Mouse (Mus musculus): ENCODE results near the gene Dyrk2. TPM values are rescaled to one million over a fixed set of nuclear protein-coding genes. Genes with fewer than 3 reads are reported as not detected.
A peak's percentile ranks its signal among the peaks of the same experiment; 100 is the strongest.

Dyrk2 gene
- polyA plus RNA-seq, 1 experiment from 2014 or later: 16.7 TPM

DNA sequence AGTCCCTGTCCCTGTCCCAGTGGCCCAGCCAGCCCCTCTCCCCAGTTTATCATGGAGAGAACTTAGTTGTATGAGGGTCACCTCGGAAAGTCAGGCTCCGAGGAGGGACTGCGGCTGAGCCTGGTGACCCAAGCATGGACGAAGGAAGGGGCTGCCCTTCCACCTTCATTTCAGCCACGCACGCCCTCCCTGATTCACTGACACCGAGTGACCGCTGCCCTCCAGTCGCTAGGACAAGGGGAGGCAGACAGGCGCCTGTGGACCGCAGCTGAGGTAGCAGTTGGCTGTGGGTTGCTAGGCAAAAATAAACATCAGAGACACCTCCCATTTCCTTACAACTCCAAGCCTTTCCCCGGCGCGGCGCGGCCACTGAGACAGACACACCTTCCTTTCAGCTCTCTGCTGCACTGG is 413 bp downstream of the Dyrk2 start:
- peak overlapping the region; percentile 98; the same call in 1 of the 2 replicates for H3K9ac ChIP-seq (replicated peaks; ENCODE audit: low read depth, low read length)
- H3K27ac ChIP-seq (ENCODE audit: low read length): peak overlapping the region; percentile 97
- under 1% methylated on average over 16 of the region's 16 CpGs for WGBS
- peak; percentile 74 for ATAC-seq (ENCODE audit: insufficient number of reproducible peaks, insufficient read depth, low FRiP score, low read depth)
- peak overlapping the region; percentile 91 for H3K4me2 ChIP-seq (replicated peaks; ENCODE audit: low read depth, low read length)
- H3K4me1 ChIP-seq (ENCODE audit: control insufficient read depth, insufficient read depth, low read length): peaks cover 22% of the 10 kb centered on the region
- no peaks in the 10 kb centered on the region for H3K27me3 ChIP-seq (ENCODE audit: control insufficient read depth, insufficient read depth, low read length)
- no peaks in the 10 kb centered on the region for H3K9me3 ChIP-seq (ENCODE audit: control insufficient read depth, low read depth, low read length)
- peak overlapping the region; percentile 93 for H3K4me3 ChIP-seq (ENCODE audit: low read depth, low read length)
- H3K36me3 ChIP-seq (ENCODE audit: control insufficient read depth, insufficient read depth, low read length): peaks cover 9% of the 10 kb centered on the region; the same call in 1 of the 2 replicates

DNA sequence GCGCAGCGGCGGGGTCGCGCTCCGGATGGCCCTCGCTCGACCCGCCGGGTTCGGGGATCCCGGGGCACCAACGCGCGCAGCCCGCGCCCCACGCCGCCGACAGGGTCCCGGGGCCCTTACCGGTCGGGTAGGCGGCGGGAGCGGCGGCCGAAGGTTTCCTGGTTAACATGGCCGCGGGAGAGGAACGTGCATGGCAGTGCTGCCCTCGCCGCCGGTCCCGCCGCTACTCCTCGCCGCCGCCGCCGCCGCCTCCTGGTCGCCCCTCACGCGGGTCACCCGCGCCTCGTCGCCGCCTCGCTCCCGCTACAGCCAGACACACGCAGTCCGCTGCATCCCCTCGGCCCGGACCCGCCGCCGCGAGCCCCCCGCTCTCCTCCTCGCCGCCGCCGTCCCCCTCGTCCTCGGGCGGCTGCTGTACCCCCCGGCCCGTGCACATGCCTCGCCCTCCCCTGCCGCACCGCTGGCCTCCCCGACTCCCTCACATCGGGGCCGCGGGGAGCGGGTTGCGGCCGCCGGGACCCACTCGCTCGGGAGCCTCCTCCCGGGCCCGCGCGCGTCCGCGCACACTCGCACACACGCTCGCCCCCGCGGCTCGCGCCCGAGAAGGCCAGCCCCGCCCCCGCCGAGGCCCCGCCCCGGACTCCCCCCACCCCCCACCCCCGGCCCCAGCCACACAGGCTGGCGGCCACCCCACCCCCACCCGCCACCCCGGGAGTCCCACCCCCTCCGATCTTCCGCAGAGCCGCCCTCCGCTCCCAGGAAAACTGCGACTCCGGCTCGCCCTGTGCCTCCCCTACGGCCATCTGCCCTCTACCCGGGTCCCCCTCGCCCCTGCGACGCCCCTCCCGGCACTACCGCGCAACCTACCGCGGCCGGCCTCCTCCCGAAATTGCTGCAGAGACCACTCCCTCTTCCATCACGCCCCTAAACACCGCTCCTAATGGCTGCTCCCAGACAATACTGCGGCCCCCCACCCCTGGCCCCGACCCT is 1.1 kb downstream of the Dyrk2 start:
- Histone ChIP-seq H3K4me1 (ENCODE audit: control insufficient read depth, insufficient read depth, low read length) (peaks cover 26% of the 10 kb centered on the region), H3K4me2 (replicated peaks; ENCODE audit: low read depth, low read length) (peak overlapping the region; percentile 91), H3K27ac (ENCODE audit: low read length) (peak overlapping the region; percentile 97), H3K9me3 (ENCODE audit: control insufficient read depth, low read depth, low read length) (no peaks in the 10 kb centered on the region), H3K27me3 (ENCODE audit: control insufficient read depth, insufficient read depth, low read length) (no peaks in the 10 kb centered on the region), H3K36me3 (ENCODE audit: control insufficient read depth, insufficient read depth, low read length) (peaks cover 16% of the 10 kb centered on the region), H3K9ac (replicated peaks; ENCODE audit: low read depth, low read length) (peak overlapping the region; percentile 98), H3K4me3 (ENCODE audit: low read depth, low read length) (peak overlapping the region; percentile 93)
- peak; percentile 84 for ATAC-seq (ENCODE audit: insufficient number of reproducible peaks, insufficient read depth, low FRiP score, low read depth)
- under 1% methylated on average over 80 of the region's 130 CpGs for WGBS

DNA sequence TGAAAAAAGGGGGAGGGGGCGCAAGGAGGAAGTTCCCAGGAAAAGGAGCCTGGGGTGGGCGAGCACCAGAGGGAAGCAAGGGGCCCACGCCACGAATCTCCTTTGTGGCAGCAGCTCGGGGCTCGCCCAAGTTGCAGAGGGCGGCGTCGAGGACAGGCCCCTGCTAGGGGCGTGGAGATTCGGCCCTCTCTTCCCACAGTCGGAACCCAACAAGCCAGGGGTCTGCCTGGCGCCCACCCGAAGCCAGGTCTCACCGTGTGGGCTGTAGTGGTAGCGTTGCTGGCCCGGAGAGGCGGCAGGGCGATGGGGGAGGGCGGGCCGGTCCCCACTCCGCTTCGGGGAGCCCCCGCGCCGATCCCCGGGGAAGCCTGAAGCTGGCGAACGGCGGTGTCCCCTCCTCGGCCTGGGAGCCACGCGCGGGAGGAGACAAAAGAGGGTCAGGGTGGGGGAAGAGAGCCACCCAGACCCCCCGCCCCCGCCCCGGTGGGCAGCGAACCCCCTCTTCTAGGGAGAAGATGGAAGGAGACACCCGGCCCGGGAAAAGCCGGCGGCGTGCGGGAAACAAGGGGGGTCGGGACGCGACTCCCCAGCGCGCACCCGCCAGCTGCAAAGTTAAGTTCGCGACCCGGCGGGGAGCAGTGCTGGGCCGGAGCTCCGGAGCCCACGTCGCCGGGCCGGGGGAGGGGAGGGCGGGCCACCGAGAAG is 2.0 kb downstream of the Dyrk2 start:
- WGBS: under 1% methylated on average over 47 of the region's 62 CpGs
- H3K4me3 ChIP-seq (ENCODE audit: low read depth, low read length): peak overlapping the region; percentile 93
- peak overlapping the region; percentile 98 for H3K9ac ChIP-seq (replicated peaks; ENCODE audit: low read depth, low read length)
- no peaks in the 10 kb centered on the region for H3K9me3 ChIP-seq (ENCODE audit: control insufficient read depth, low read depth, low read length)
- peaks cover 19% of the 10 kb centered on the region for H3K36me3 ChIP-seq (ENCODE audit: control insufficient read depth, insufficient read depth, low read length)
- peak overlapping the region; percentile 86 for H3K4me2 ChIP-seq (replicated peaks; ENCODE audit: low read depth, low read length)
- peaks cover 26% of the 10 kb centered on the region for H3K4me1 ChIP-seq (ENCODE audit: control insufficient read depth, insufficient read depth, low read length)
- peak; percentile 21; the same call in 1 of the 2 replicates for ATAC-seq (ENCODE audit: insufficient number of reproducible peaks, insufficient read depth, low FRiP score, low read depth)
- peak overlapping the region; percentile 97 for H3K27ac ChIP-seq (ENCODE audit: low read length)
- H3K27me3 ChIP-seq (ENCODE audit: control insufficient read depth, insufficient read depth, low read length): no peaks in the 10 kb centered on the region

DNA sequence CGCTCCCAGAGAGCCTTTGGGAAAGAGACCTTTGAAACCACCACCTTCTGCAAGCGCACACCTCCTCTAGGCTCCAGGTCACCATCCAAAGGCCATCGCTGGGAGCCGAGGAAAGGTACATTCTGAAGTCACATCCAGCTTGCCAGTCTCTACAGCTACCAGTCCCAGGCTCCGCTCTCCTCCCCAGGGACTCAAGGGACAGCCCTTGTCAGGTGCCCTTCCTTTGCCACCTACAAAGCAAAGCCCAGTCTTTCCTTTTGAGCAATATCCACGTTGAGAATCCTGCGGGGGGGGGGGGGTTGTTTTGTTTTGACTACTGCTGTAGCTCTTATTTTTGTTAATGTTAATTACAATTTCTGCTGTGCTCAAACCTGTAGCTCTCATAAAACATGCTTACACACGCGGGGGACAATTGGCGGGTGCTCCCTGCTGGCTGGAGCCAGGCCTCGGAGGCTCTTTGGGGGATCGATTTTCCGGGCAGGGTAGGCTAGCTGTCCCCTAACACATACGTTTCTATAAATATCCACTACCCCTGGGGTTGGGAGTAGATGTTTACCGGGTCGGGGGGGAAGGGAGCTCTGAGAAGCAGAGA is 2.6 kb downstream of the Dyrk2 start:
- peaks cover 26% of the 10 kb centered on the region for H3K4me1 ChIP-seq (ENCODE audit: control insufficient read depth, insufficient read depth, low read length)
- peaks cover 24% of the 10 kb centered on the region for H3K36me3 ChIP-seq (ENCODE audit: control insufficient read depth, insufficient read depth, low read length)
- H3K9me3 ChIP-seq (ENCODE audit: control insufficient read depth, low read depth, low read length): no peaks in the 10 kb centered on the region
- H3K27me3 ChIP-seq (ENCODE audit: control insufficient read depth, insufficient read depth, low read length): no peaks in the 10 kb centered on the region
- peak overlapping the region; percentile 98 for H3K9ac ChIP-seq (replicated peaks; ENCODE audit: low read depth, low read length)
- no peak for ATAC-seq (ENCODE audit: insufficient number of reproducible peaks, insufficient read depth, low FRiP score, low read depth)
- peak overlapping the region; percentile 93 for H3K4me3 ChIP-seq (ENCODE audit: low read depth, low read length)
- peak overlapping the region; percentile 86 for H3K4me2 ChIP-seq (replicated peaks; ENCODE audit: low read depth, low read length)
- H3K27ac ChIP-seq (ENCODE audit: low read length): peak overlapping the region; percentile 97; the same call in 1 of the 2 replicates
- WGBS: 12% methylated on average over 16 of the region's 16 CpGs

DNA sequence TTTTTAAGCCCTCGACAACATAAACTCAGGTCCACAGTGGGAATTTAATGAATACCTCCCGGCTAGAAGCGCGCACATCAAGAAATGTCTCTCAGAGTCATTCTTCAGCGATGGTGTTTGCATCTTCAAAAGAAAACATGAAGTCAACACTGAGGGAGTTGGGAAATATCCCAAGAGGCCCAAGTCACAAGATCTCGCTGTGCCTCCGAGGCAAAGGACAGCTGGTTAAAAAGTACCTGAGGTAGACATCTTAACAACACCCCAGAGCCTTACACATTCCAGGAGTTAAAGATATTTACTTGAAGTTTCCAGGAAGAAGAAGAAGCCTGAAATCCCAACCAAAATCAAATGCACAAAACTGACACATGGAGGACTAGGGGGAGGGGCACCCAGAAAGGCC is 5.0 kb downstream of the Dyrk2 start:
- H3K9ac ChIP-seq (replicated peaks; ENCODE audit: low read depth, low read length): no peak overlapping the region
- no peaks in the 10 kb centered on the region for H3K27me3 ChIP-seq (ENCODE audit: control insufficient read depth, insufficient read depth, low read length)
- no peak overlapping the region for H3K4me3 ChIP-seq (ENCODE audit: low read depth, low read length)
- H3K36me3 ChIP-seq (ENCODE audit: control insufficient read depth, insufficient read depth, low read length): peaks cover 45% of the 10 kb centered on the region
- ATAC-seq (ENCODE audit: insufficient number of reproducible peaks, insufficient read depth, low FRiP score, low read depth): no peak
- H3K27ac ChIP-seq (ENCODE audit: low read length): no peak overlapping the region
- peaks cover 10% of the 10 kb centered on the region for H3K9me3 ChIP-seq (ENCODE audit: control insufficient read depth, low read depth, low read length)
- H3K4me2 ChIP-seq (replicated peaks; ENCODE audit: low read depth, low read length): no peak overlapping the region
- peaks cover 19% of the 10 kb centered on the region for H3K4me1 ChIP-seq (ENCODE audit: control insufficient read depth, insufficient read depth, low read length)
- 98% methylated on average over 7 of the region's 7 CpGs for whole genome bisulfite sequencing

DNA sequence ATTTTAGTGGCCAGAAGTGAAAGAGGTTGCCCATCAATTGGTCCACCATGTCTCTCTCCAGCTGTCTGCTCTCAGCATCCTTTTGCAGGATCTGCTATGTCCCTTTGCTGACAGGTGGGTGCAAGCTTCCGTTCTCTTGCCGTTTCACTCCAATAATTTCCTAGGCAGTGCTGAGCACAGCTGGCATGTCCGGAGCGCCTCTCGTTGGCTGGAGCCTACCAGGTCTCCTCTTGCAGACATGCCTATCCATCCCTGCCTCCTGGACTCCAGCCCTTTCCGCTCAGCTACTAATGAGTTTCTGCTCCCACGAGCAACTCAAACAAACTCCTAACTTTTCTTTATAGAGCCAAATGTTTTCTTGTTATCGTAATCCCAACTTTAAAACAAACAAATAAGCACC is 6.4 kb downstream of the Dyrk2 start:
- Histone ChIP-seq H3K9ac (replicated peaks; ENCODE audit: low read depth, low read length) (no peak overlapping the region), H3K36me3 (ENCODE audit: control insufficient read depth, insufficient read depth, low read length) (peaks cover 58% of the 10 kb centered on the region), H3K4me3 (ENCODE audit: low read depth, low read length) (no peak overlapping the region), H3K4me2 (replicated peaks; ENCODE audit: low read depth, low read length) (no peak overlapping the region), H3K27me3 (ENCODE audit: control insufficient read depth, insufficient read depth, low read length) (no peaks in the 10 kb centered on the region), H3K27ac (ENCODE audit: low read length) (no peak overlapping the region), H3K9me3 (ENCODE audit: control insufficient read depth, low read depth, low read length) (peaks cover 17% of the 10 kb centered on the region), H3K4me1 (ENCODE audit: control insufficient read depth, insufficient read depth, low read length) (peaks cover 19% of the 10 kb centered on the region)
- 80% methylated on average over 8 of the region's 8 CpGs for WGBS
- ATAC-seq (ENCODE audit: insufficient number of reproducible peaks, insufficient read depth, low FRiP score, low read depth): no peak

DNA sequence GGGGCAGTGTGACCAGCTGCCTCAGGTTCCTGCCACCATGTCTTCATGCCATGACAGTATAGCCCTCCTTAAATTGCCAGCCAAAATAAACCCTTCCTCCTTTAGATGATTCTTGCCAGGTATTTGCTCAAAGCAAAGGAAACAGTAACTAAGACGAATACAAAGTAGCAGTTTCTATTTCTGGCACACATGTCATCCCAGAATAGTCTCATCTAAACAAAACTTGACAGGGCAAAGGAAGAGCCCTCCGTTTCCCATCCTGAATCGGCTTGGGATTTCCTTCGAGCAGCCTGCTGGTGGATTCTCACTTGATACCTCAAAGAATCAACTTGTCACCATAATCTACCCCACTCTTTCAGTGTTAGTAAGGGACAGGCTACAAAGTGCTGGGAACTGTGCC is 7.8 kb downstream of the Dyrk2 start:
- whole genome bisulfite sequencing: 69% methylated on average over 4 of the region's 4 CpGs

More for the DNA sequence above, 7.8 kb downstream of the Dyrk2 start:
- Histone ChIP-seq H3K4me2 (replicated peaks; ENCODE audit: low read depth, low read length) (no peak overlapping the region), H3K36me3 (ENCODE audit: control insufficient read depth, insufficient read depth, low read length) (peaks cover 66% of the 10 kb centered on the region), H3K9ac (replicated peaks; ENCODE audit: low read depth, low read length) (no peak overlapping the region), H3K4me1 (ENCODE audit: control insufficient read depth, insufficient read depth, low read length) (peaks cover 19% of the 10 kb centered on the region), H3K9me3 (ENCODE audit: control insufficient read depth, low read depth, low read length) (peaks cover 17% of the 10 kb centered on the region), H3K4me3 (ENCODE audit: low read depth, low read length) (no peak overlapping the region), H3K27ac (ENCODE audit: low read length) (no peak overlapping the region), H3K27me3 (ENCODE audit: control insufficient read depth, insufficient read depth, low read length) (no peaks in the 10 kb centered on the region)
- no peak for ATAC-seq (ENCODE audit: insufficient number of reproducible peaks, insufficient read depth, low FRiP score, low read depth)
